Mouse (Mus musculus) liver, adult 2 months (tissue): Measurements from ENCODE around the gene Nostrin. TPM values are rescaled to one million over a fixed set of nuclear protein-coding genes. Genes with fewer than 3 reads are reported as not detected.
A peak's percentile ranks its signal among the peaks of the same experiment; 100 is the strongest.

Source experiments
- DNase-seq: peaks from one replicate; pipeline ENCODE4 v3.0.0-alpha.2; 2011; ENCODE audit warnings: low read depth, low spot score; ENCODE audit errors: extremely low read depth
- H3K27ac ChIP-seq: fragments of 200-500 bp; replicated peaks from 2 replicates; pipeline ENCODE4 v1.5.1; 2012; ENCODE audit warnings: low read depth, mild to moderate bottlenecking, control low read depth, inconsistent platforms, low read length; ENCODE audit not compliant: insufficient read depth
- H3K27me3 ChIP-seq: fragments of 200-500 bp; 2 replicates; pipeline ENCODE4 v1.6.1; 2012; ENCODE audit warnings: mild to moderate bottlenecking, moderate library complexity, low read length, inconsistent platforms; ENCODE audit not compliant: control insufficient read depth, insufficient read depth
- H3K36me3 ChIP-seq: fragments of 200-500 bp; 2 replicates; pipeline ENCODE4 v1.6.1; 2012; ENCODE audit warnings: low read length, inconsistent platforms; ENCODE audit not compliant: control insufficient read depth, insufficient read depth
- H3K4me1 ChIP-seq: fragments of 200-500 bp; 2 replicates; pipeline ENCODE4 v1.6.1; 2011; ENCODE audit warnings: low read length; ENCODE audit not compliant: control insufficient read depth, insufficient read depth
- H3K4me3 ChIP-seq: fragments of 200-500 bp; 2 replicates; pipeline ENCODE4 v1.5.1; 2011; ENCODE audit warnings: low read depth, mild to moderate bottlenecking, control low read depth, low read length, moderate library complexity; ENCODE audit not compliant: insufficient read depth
- H3K79me2 ChIP-seq: fragments of 200-500 bp; 2 replicates; pipeline ENCODE4 v1.6.1; 2012; ENCODE audit warnings: inconsistent platforms, mild to moderate bottlenecking, low read length, moderate library complexity; ENCODE audit not compliant: control insufficient read depth, insufficient read depth
- H3K9ac ChIP-seq: fragments of 200-500 bp; 2 replicates; pipeline ENCODE4 v1.6.1; 2012; ENCODE audit warnings: low read depth, mild to moderate bottlenecking, control low read depth, inconsistent platforms, low read length
- CTCF ChIP-seq: fragments of 200-500 bp; IDR thresholded peaks from 2 replicates; pipeline ENCODE4 v1.5.1; 2011; ENCODE audit warnings: low read depth, low read length, control low read depth
- POLR2A ChIP-seq: fragments of 200-500 bp; IDR thresholded peaks from 2 replicates; pipeline ENCODE4 v1.6.1; 2011; ENCODE audit warnings: low read length, control low read depth; ENCODE audit not compliant: insufficient read depth; ENCODE audit errors: extremely low read depth
- WGBS: fragments of 180-500 bp; shearing (Covaris S2); methylation state at CpG from one replicate; pipeline ENCODE4 v1.1.7; 2018; 5-methylcytosine and 5-hydroxymethylcytosine counted together
- polyA plus RNA-seq: library from polyadenylated mRNA; depleted of rRNA; stranded (reverse); fragments of >200 nt; gene quantifications from 2 replicates; pipeline ENCODE4 v1.2.3, GENCODE M21; 2012
- total RNA-seq: library from RNA; depleted of rRNA; stranded (reverse); fragments of >200 nt; gene quantifications from 2 replicates; pipeline ENCODE4 v1.2.3, GENCODE M21; 2014

Nostrin gene
- total and polyA plus RNA-seq, 2 experiments, result 3.2 to 38.1 TPM

GRCm38 (mm10) chr2:69206523-69206922 is 70.9 kb downstream of the Nostrin start:
- Histone ChIP-seq H3K4me1 (peaks cover 2% of the 10 kb centered on the region; the same call in 1 of the 2 replicates), H3K9ac (peak overlapping the region; percentile 36; the same call in 1 of the 2 replicates), H3K79me2 (no peaks in the 10 kb centered on the region), H3K4me3 (peak overlapping the region; percentile 39), H3K27me3 (no peaks in the 10 kb centered on the region), H3K36me3 (no peaks in the 10 kb centered on the region), H3K27ac (no peak overlapping the region)
- TF ChIP-seq CTCF, result no peak
- WGBS, result 6% methylated on average over 7 of the region's 7 CpGs
- DNase-seq, result no peak

- Histone ChIP-seq H3K27ac (no peak overlapping the region), H3K4me3 (no peak overlapping the region), H3K27me3 (no peaks in the 10 kb centered on the region), H3K4me1 (peaks cover 2% of the 10 kb centered on the region; the same call in 1 of the 2 replicates), H3K79me2 (no peaks in the 10 kb centered on the region), H3K36me3 (no peaks in the 10 kb centered on the region), H3K9ac (no peak overlapping the region)
- no peak for DNase-seq
- 74% methylated on average over 3 of the region's 3 CpGs for WGBS
- TF ChIP-seq POLR2A (no peak), CTCF (no peak)
Measured at GRCm38 (mm10) chr2:69209684-69210083, 74.1 kb downstream of the Nostrin start.

GRCm38 (mm10) chr2:69210773-69211172 is 75.2 kb downstream of the Nostrin start, which contains the start of gene G6pc2:
Gene G6pc2, plus strand, starts transcription at chr2:69211073.
- Histone ChIP-seq H3K27me3 (no peaks in the 10 kb centered on the region), H3K79me2 (no peaks in the 10 kb centered on the region), H3K9ac (no peak within 1 kb of the TSS), H3K4me3 (no peak within 1 kb of the TSS), H3K4me1 (no peaks in the 10 kb centered on the region; the same call in 1 of the 2 replicates), H3K27ac (no peak within 1 kb of the TSS), H3K36me3 (no peaks in the 10 kb centered on the region)
- 93% methylated on average over 7 of the region's 7 CpGs for WGBS
- no peak for DNase-seq
- TF ChIP-seq CTCF, result no peak
- TF ChIP-seq POLR2A, result no peak

GRCm38 (mm10) chr2:69212652-69213051 is 77.1 kb downstream of the Nostrin start:
- H3K4me1 ChIP-seq, result no peaks in the 10 kb centered on the region
- no peak overlapping the region for H3K4me3 ChIP-seq
- no peak overlapping the region for H3K9ac ChIP-seq
- 80% methylated on average over 10 of the region's 10 CpGs for WGBS
- H3K27ac ChIP-seq, result no peak overlapping the region
- H3K27me3 ChIP-seq, result no peaks in the 10 kb centered on the region
- no peaks in the 10 kb centered on the region for H3K79me2 ChIP-seq
- no peaks in the 10 kb centered on the region for H3K36me3 ChIP-seq
- TF ChIP-seq POLR2A (no peak), CTCF (no peak)
- DNase-seq, result no peak

- no peaks in the 10 kb centered on the region for H3K79me2 ChIP-seq
- TF ChIP-seq POLR2A, result no peak
- H3K4me3 ChIP-seq, result no peak overlapping the region
- H3K4me1 ChIP-seq, result no peaks in the 10 kb centered on the region
- H3K36me3 ChIP-seq, result no peaks in the 10 kb centered on the region
- WGBS, result 90% methylated on average over 7 of the region's 7 CpGs
- no peak overlapping the region for H3K27ac ChIP-seq
- H3K27me3 ChIP-seq, result no peaks in the 10 kb centered on the region
- DNase-seq, result no peak
- no peak overlapping the region for H3K9ac ChIP-seq
Measured at GRCm38 (mm10) chr2:69215242-69215641, 79.6 kb downstream of the Nostrin start.

GRCm38 (mm10) chr2:69221868-69222416 is 86.3 kb downstream of the Nostrin start:
- 79% methylated on average over 5 of the region's 5 CpGs for WGBS
- Histone ChIP-seq H3K27me3 (no peaks in the 10 kb centered on the region), H3K9ac (no peak overlapping the region), H3K27ac (no peak overlapping the region), H3K36me3 (no peaks in the 10 kb centered on the region), H3K4me3 (no peak overlapping the region), H3K79me2 (no peaks in the 10 kb centered on the region), H3K4me1 (no peaks in the 10 kb centered on the region)
- TF ChIP-seq CTCF (no peak), POLR2A (no peak)
- no peak for DNase-seq
